Mouse (Mus musculus): ENCODE results near the gene Klra1. TPM values are rescaled to one million over a fixed set of nuclear protein-coding genes. Genes with fewer than 3 reads are reported as not detected.

Klra1 gene
- not detected in 2 replicates for polyA plus RNA-seq (2012; rRNA removed)

DNA sequence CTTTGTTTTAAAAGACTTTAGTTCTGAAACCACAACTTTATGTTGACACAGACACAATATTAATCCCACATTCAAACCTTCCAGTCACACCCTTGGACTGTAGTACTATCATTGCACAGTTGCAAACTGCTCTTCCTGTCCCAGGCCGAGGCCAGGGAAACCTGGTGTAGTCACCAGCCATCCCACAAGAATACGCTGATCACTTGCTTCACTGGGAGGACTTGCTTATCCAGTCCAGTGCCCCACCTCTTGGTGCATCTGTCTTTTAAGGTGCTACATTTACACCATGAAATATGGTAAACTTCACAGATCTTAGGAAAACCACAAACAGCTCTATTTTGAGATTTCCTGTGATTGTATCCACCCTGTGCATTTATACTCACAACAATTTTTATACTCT lies at the start of gene Klra1:
TSS of gene Klra1 (minus strand) at position 125 of the 400 bp plus-strand sequence.

DNA sequence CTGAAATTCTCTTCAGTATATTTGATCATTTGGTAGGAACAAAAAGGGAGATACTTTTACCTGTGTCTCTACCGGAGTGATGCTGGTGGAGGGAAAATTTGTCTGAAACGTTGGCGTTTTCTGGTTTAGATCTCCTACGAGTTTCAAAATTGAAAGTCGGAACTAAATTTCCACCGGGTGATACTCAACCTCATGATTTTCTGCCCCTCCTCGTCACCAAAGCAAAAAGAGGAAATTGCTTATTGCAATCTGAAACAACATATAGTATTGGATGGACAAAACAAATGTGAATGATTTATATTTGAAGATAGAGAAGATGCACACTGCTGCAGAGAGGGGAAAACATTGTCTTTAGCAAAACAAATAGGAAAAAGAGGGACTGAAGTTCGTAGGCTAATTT lies 49.3 kb downstream of the Klra1 start, which contains the start of gene Klra3:
TSS of gene Klra3 (minus strand) at position 164 of the 400 bp plus-strand sequence.

Other genes with a start within 250 kb of the Klra1 start
- gene Klra9, start 193.8 kb downstream of the Klra1 start, polyA plus RNA-seq (2012; rRNA removed): not detected in 2 replicates
- gene Klra7, start 153.6 kb downstream of the Klra1 start, polyA plus RNA-seq (2012; rRNA removed): not detected in 2 replicates
- not detected in 2 replicates for gene Klra10, start 104.9 kb downstream of the Klra1 start, polyA plus RNA-seq (2012; rRNA removed)
- not detected in 2 replicates for gene Klra3, start 49.3 kb downstream of the Klra1 start, polyA plus RNA-seq (2012; rRNA removed)